Mouse (Mus musculus) megakaryocyte-erythroid progenitor cell, adult 5-6 weeks (primary cell): ENCODE data around the gene 4930558C23Rik. TPM values are rescaled to one million over a fixed set of nuclear protein-coding genes. Genes with fewer than 3 reads are reported as not detected.
"Not testable (repeated sequence)": the region's sequence is repeated elsewhere in the genome, so short reads cannot be mapped to it uniquely, and the experiment has no call there.

Experiments used
- ATAC-seq: replicated peaks from 2 replicates; pipeline ENCODE4 v1.8.0; 2016; ENCODE audit warnings: mild to moderate bottlenecking, inconsistent platforms; ENCODE audit not compliant: severe bottlenecking, poor library complexity, low FRiP score, low TSS enrichment
- total RNA-seq, 2 experiments: library from RNA; stranded (forward) in 1 of 2; stranded (reverse) in 1 of 2; fragments of 200-1000, 215-1000 nt in 1 of 2; fragments of >200 nt in 1 of 2; fragmentation: Nextera tagmentation in 1 of 2; gene quantifications; 2 replicates each; pipeline ENCODE4 v1.2.3; 2014 to 2017

The 4930558C23Rik gene
- total RNA-seq, 2 experiments from 2014 or later: not detected

- no peak for ATAC-seq
Measured at GRCm38 (mm10) chr3:95385401-95386075, 17.1 kb downstream of the 4930558C23Rik start.

GRCm38 (mm10) chr3:95373208-95373607 lies 29.4 kb downstream of the 4930558C23Rik start:
- no peak for ATAC-seq

GRCm38 (mm10) chr3:95370101-95370500 lies 32.5 kb downstream of the 4930558C23Rik start:
- ATAC-seq: no peak

- not testable (repeated sequence) for ATAC-seq
Measured at GRCm38 (mm10) chr3:95360276-95360675, 42.4 kb downstream of the 4930558C23Rik start.

- ATAC-seq: no peak
Measured at GRCm38 (mm10) chr3:95357746-95358145, 44.9 kb downstream of the 4930558C23Rik start.

- peak; percentile 86 for ATAC-seq
Measured at GRCm38 (mm10) chr3:95356701-95357449, 45.8 kb downstream of the 4930558C23Rik start, which contains the start of gene Setdb1. Gene Setdb1 (minus strand): TSS chr3:95357202.

- ATAC-seq: peak; percentile 26; the same call in 1 of the 2 replicates
Measured at GRCm38 (mm10) chr3:95355911-95356544, 46.6 kb downstream of the 4930558C23Rik start.

- peak; percentile 89 for ATAC-seq
Measured at GRCm38 (mm10) chr3:95349491-95349890, 53.1 kb downstream of the 4930558C23Rik start.

GRCm38 (mm10) chr3:95348343-95348742 lies 54.3 kb downstream of the 4930558C23Rik start:
- ATAC-seq: not testable (repeated sequence)

- ATAC-seq: no peak
Measured at GRCm38 (mm10) chr3:95346454-95346853, 56.2 kb downstream of the 4930558C23Rik start.

- not testable (repeated sequence) for ATAC-seq
Measured at GRCm38 (mm10) chr3:95343356-95344000, 59.2 kb downstream of the 4930558C23Rik start.

GRCm38 (mm10) chr3:95338251-95338650 lies 64.4 kb downstream of the 4930558C23Rik start:
- no peak for ATAC-seq

- ATAC-seq: no peak
Measured at GRCm38 (mm10) chr3:95337345-95337744, 65.3 kb downstream of the 4930558C23Rik start.

Other genes starting within 250 kb of the 4930558C23Rik start
- 0.27 TPM in 1 of 2 replicates, not detected in the other for gene Sema6c, start 242.4 kb downstream of the 4930558C23Rik start, total RNA-seq (2014; fragmentation: Nextera tagmentation)
- gene Sema6c, start 242.4 kb downstream of the 4930558C23Rik start, total RNA-seq (2017): 0.99 TPM in 1 of 2 replicates, not detected in the other
- 59.0 and 63.9 TPM in 2 replicates for gene Gabpb2, start 184.9 kb downstream of the 4930558C23Rik start, total RNA-seq (2014; fragmentation: Nextera tagmentation)
- gene Gabpb2, start 184.9 kb downstream of the 4930558C23Rik start, total RNA-seq (2017): 59.2 and 64.2 TPM in 2 replicates
- gene Cdc42se1, start 174.1 kb downstream of the 4930558C23Rik start, total RNA-seq (2014; fragmentation: Nextera tagmentation): 69.0 and 127 TPM in 2 replicates
- 49.5 and 59.1 TPM in 2 replicates for gene Cdc42se1, start 174.1 kb downstream of the 4930558C23Rik start, total RNA-seq (2017)
- gene Mllt11, start 170.7 kb downstream of the 4930558C23Rik start, total RNA-seq (2014; fragmentation: Nextera tagmentation): 6.0 and 6.9 TPM in 2 replicates
- 1.9 and 3.6 TPM in 2 replicates for gene Mllt11, start 170.7 kb downstream of the 4930558C23Rik start, total RNA-seq (2017)
- 0.92 and 2.5 TPM in 2 replicates for gene Gm128, start 161.2 kb downstream of the 4930558C23Rik start, total RNA-seq (2014; fragmentation: Nextera tagmentation)
- gene Gm128, start 161.2 kb downstream of the 4930558C23Rik start, total RNA-seq (2017): 0.27 TPM in 1 of 2 replicates, not detected in the other
- not detected in 2 replicates for gene Bnipl, start 151.6 kb downstream of the 4930558C23Rik start, total RNA-seq (2014; fragmentation: Nextera tagmentation)
- gene Bnipl, start 151.6 kb downstream of the 4930558C23Rik start, total RNA-seq (2017): not detected in 2 replicates
- 36.8 and 46.9 TPM in 2 replicates for gene Mindy1, start 121.5 kb downstream of the 4930558C23Rik start, total RNA-seq (2014; fragmentation: Nextera tagmentation)
- 37.5 and 45.3 TPM in 2 replicates for gene Mindy1, start 121.5 kb downstream of the 4930558C23Rik start, total RNA-seq (2017)
- gene Prune1, start 120.8 kb downstream of the 4930558C23Rik start, total RNA-seq (2014; fragmentation: Nextera tagmentation): 20.2 and 24.8 TPM in 2 replicates
- gene Prune1, start 120.8 kb downstream of the 4930558C23Rik start, total RNA-seq (2017): 10.1 and 14.6 TPM in 2 replicates
- 25.5 and 35.5 TPM in 2 replicates for gene Anxa9, start 95.7 kb downstream of the 4930558C23Rik start, total RNA-seq (2014; fragmentation: Nextera tagmentation)
- gene Anxa9, start 95.7 kb downstream of the 4930558C23Rik start, total RNA-seq (2017): 15.6 and 16.7 TPM in 2 replicates
- gene Cers2, start 88.0 kb downstream of the 4930558C23Rik start, total RNA-seq (2014; fragmentation: Nextera tagmentation): 199 and 268 TPM in 2 replicates
- 118 and 125 TPM in 2 replicates for gene Cers2, start 88.0 kb downstream of the 4930558C23Rik start, total RNA-seq (2017)
- gene Setdb1, start 45.6 kb downstream of the 4930558C23Rik start, total RNA-seq (2014; fragmentation: Nextera tagmentation): 58.7 and 67.9 TPM in 2 replicates
- 44.1 and 46.5 TPM in 2 replicates for gene Setdb1, start 45.6 kb downstream of the 4930558C23Rik start, total RNA-seq (2017)
- gene Arnt, start 31.5 kb upstream of the 4930558C23Rik start, total RNA-seq (2014; fragmentation: Nextera tagmentation): 40.1 and 44.7 TPM in 2 replicates
- 15.3 and 30.4 TPM in 2 replicates for gene Arnt, start 31.5 kb upstream of the 4930558C23Rik start, total RNA-seq (2017)
- gene Ctsk, start 96.4 kb upstream of the 4930558C23Rik start, total RNA-seq (2014; fragmentation: Nextera tagmentation): not detected in 2 replicates
- not detected in 2 replicates for gene Ctsk, start 96.4 kb upstream of the 4930558C23Rik start, total RNA-seq (2017)
- 0.28 TPM in 1 of 2 replicates, not detected in the other for gene Ctss, start 123.9 kb upstream of the 4930558C23Rik start, total RNA-seq (2014; fragmentation: Nextera tagmentation)
- 3.4 and 11.4 TPM in 2 replicates for gene Ctss, start 123.9 kb upstream of the 4930558C23Rik start, total RNA-seq (2017)
- not detected in 2 replicates for gene Hormad1, start 156.8 kb upstream of the 4930558C23Rik start, total RNA-seq (2014; fragmentation: Nextera tagmentation)
- gene Hormad1, start 156.8 kb upstream of the 4930558C23Rik start, total RNA-seq (2017): not detected in 2 replicates
- 31.3 and 39.8 TPM in 2 replicates for gene Golph3l, start 186.1 kb upstream of the 4930558C23Rik start, total RNA-seq (2014; fragmentation: Nextera tagmentation)
- gene Golph3l, start 186.1 kb upstream of the 4930558C23Rik start, total RNA-seq (2017): 29.2 and 48.4 TPM in 2 replicates
- 38.7 and 39.4 TPM in 2 replicates for gene Ensa, start 222.2 kb upstream of the 4930558C23Rik start, total RNA-seq (2014; fragmentation: Nextera tagmentation)
- 64.8 and 65.4 TPM in 2 replicates for gene Ensa, start 222.2 kb upstream of the 4930558C23Rik start, total RNA-seq (2017)